Mouse (Mus musculus): ENCODE measurements around the gene Hbq1a.
"Not testable (repeated sequence)": the region's sequence is repeated elsewhere in the genome, so short reads cannot be mapped to it uniquely, and the experiment has no call there.

Gene Hbq1a

GRCm38 (mm10) chr11:32285031-32285775, 14.7 kb upstream of the Hbq1a start:
- DNase-seq (ENCODE audit: low read depth) = no peak

DNA sequence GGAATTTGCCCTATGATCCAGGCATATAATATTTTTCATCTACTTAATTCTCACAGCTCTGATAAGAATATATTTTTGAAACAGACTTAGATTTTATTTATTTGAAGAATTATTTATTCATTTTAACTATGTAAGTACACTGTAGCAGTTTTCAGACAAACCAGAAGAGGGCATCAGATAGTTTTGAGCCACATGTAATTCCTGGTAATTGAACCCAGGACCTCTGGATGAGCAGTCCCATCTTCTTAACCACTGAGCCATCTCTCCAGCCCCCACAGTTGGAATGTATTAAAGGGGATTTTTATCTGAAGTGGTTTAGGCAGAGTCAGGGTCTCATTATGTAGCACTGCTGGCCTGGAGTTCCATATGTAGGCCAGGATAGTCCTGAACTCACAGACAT, 14.0 kb upstream of the Hbq1a start:
- not testable (repeated sequence) for DNase-seq (ENCODE audit: low read depth)

DNA sequence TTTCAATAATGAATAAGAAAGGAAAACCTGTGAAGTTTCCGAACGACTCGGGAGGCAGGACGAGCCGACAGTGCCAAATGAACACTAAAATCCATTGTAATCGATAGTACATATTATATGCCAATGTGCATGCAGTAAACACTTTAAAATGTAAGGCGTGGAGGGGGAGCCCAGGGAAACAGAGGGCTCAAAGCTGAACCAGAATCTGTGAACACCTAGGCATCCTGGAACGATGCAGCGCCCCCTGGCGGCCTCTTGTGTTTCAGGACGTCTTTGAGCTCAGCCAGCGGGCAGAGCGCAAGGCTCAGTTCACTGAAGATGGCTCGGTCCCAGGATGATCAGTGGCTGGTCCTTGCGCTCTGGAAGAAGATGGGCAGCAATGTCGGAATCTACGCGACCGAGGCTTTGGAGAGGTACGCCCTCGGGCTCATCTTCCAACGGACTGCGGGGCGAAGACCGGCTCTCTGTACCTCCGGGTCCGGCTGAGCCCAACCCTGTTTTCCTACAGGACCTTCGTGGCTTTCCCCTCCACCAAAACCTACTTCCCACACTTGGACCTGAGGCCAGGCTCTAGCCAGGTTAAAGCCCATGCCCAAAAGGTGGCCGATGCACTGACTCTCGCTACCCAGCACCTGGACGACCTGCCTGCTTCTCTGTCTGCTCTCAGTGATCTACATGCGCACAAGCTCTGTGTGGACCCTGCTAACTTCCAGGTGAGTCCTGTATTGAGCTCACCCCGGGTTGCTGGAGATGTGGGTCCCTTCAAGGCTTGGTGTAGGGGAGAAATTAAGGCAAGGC, 13.0 kb upstream of the Hbq1a start, which contains the start of gene Hbq1b:
Gene Hbq1b (plus strand): TSS at position 271 of the 798 bp plus-strand sequence.
- DNase-seq (ENCODE audit: low read depth) = peak; percentile 40

GRCm38 (mm10) chr11:32287493-32287825, 12.4 kb upstream of the Hbq1a start:
- no peak for DNase-seq (ENCODE audit: low read depth)

GRCm38 (mm10) chr11:32292819-32293218, 7.0 kb upstream of the Hbq1a start:
- not testable (repeated sequence) for DNase-seq (ENCODE audit: low read depth)

- not testable (repeated sequence) for DNase-seq (ENCODE audit: low read depth)
Measured at GRCm38 (mm10) chr11:32293479-32293878, 6.4 kb upstream of the Hbq1a start.

DNA sequence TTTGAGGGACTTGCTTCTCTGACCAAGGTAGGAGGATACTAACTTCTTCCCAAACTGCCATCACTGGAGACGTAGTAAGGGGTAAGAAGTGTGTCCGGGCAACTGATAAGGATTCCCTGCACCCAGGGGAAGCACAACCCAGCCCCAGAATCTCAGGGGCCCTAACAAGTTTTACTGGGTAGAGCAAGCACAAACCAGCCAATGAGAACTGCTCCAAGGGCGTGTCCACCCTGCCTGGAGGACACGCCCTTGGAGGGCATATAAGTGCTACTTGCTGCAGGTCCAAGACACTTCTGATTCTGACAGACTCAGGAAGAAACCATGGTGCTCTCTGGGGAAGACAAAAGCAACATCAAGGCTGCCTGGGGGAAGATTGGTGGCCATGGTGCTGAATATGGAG, 3.7 kb upstream of the Hbq1a start, which contains the start of gene Hba-a2:
Gene Hba-a2 (plus strand): TSS at position 287 of the 400 bp plus-strand sequence.
- DNase-seq (ENCODE audit: low read depth) = not testable (repeated sequence)

DNA sequence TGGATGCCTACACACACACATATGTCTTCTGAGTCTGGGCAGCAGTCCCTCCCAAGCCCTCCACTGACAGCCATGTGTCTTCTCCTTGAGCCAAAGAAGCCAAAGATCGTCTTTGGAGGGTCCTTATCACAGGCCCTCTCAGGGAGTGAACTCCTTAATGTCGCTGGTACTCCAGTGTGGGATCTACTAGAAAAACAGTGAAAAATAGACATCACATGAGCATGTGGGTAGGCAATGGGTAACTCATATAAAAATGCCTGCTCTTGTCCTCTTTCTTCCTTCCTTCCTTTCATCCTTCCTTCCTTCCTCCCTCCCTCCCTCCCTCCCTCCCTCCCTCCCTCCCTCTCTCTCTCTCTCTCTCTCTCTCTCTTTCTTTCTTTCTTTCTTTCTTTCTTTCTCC, 2.5 kb upstream of the Hbq1a start:
- not testable (repeated sequence) for DNase-seq (ENCODE audit: low read depth)

DNA sequence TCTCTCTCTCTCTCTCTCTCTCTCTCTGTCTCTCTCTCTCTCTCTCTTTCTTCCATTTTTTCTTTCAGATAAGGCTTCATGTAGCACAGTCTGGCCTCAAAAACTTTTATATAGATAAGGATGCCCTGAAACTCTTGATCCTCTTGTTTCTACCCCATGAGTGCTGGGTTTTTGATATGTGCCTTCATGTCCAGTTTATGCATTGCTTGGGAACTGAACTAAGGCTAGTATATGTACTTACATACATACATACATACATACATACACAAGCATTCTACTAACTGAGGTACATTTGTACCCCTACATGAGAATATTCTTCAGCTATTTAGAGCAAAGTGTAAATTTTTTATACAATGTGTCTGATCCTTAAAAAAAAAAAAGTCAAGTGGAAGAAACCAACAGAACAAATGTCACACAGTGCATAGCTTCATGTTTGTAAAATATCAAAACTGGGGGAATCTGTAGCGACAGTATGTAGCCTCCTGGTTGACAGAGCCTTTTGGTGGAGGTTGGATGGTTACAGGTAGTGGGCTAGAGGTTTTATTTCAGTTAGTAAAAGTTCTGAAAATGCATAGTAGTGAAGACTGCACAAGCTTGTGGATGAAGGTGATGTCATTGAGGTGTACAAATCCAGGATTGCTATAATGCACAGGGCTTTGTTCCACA, 1.9 kb upstream of the Hbq1a start:
- DNase-seq (ENCODE audit: low read depth) = no peak

DNA sequence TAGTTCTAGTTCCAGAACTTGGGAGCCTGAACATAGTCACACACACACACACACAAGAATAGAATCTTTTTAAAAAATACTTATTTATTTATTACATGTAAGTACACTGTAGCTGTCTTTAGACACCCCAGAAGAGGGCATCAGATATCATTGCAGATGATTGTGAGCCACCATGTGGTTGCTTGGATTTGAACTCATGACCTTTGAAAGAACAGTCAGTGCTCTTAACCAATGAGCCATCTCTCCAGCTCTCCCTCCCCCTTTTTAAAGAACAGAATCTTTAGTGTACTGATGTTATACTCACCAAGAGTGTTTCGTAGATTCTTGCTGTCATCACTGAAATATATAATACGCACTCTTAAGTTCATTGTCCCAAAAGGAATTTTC, 1.3 kb upstream of the Hbq1a start:
- DNase-seq (ENCODE audit: low read depth) = no peak

DNA sequence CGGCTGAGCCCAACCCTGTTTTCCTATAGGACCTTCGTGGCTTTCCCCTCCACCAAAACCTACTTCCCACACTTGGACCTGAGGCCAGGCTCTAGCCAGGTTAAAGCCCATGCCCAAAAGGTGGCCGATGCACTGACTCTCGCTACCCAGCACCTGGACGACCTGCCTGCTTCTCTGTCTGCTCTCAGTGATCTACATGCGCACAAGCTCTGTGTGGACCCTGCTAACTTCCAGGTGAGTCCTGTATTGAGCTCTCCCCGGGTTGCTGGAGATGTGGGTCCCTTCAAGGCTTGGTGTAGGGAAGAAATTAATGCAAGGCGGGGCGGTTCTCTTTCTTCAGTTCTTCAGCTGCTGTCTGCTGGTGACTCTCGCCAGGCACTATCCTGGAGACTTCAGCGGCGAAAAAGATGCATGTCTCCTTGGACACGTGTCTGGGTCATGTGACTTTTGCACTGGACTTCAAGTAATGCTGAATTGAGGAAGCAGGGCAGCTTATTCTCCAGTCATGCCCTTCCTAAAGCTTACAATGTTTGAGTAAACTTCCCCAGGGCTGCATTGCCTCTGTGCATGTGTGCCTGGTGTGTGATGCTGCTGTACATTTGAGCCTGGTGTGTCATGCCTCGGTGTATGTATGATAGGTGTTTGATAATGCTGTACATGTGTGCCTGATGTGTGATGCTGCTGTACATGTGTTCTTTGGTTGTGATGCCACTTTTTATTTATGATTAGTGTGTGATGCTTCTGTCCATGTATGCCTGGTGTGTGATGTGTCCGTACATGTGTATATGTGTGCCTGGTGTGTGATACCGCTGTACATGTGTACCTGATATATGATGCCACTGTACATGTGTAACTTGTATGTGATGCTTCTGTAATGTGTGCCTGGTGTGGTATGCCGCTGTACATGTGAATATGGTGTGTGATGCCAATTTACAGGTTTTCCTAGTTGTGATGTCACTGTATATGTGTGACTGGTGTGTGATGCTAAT, 704 bp downstream of the Hbq1a start:
- DNase-seq (ENCODE audit: low read depth) = no peak

GRCm38 (mm10) chr11:32301506-32301905, 1.6 kb downstream of the Hbq1a start:
- DNase-seq (ENCODE audit: low read depth) = no peak

DNA sequence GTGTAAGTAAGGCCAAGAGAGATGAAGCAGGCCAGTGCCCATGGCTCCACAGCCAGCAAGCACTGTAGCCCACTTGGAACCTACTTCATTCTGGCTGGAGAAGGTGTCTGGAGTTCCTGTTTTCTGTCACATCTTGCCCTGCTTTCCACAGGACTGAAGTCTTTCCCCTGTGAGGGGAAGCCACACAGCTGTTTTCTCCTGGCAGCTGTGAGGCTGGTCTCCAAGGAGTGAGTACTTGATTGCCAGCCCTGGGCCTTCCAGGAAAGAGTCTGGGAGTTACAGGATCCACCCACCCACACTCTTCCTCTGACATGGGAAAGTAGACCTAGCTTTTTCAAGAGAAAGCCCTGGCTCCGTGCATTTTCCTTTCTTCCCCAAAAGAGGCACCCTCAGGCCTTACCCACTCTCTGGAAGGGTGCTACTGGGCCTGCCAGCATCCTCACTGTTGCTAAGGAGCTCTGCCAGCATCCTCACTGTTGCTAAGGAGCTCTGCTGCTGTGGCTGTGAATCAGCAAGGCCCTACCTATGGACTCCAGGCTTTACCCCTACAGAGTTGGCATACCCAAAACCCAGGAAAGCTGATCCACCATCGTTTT, 3.1 kb downstream of the Hbq1a start:
- no peak for DNase-seq (ENCODE audit: low read depth)

DNA sequence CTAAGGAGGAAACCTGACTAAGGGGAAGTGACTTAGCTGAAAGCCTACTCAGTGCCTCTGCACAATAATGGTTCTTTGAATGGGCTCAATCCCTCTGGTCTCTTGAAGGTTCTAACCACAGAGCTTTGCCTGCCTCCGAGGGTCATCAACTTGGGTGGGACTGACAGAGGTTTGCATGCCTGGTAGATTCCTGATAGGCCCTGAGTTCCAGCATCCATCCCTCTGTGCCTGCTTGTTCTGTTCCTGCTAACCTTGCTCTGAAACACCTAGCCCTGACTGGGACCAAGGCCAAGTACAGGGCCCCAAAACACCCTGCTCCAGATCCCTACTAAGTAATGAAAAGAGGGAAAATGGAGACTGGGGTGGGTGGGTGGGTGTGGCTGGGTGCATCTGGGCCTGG, 3.6 kb downstream of the Hbq1a start:
- no peak for DNase-seq (ENCODE audit: low read depth)

DNA sequence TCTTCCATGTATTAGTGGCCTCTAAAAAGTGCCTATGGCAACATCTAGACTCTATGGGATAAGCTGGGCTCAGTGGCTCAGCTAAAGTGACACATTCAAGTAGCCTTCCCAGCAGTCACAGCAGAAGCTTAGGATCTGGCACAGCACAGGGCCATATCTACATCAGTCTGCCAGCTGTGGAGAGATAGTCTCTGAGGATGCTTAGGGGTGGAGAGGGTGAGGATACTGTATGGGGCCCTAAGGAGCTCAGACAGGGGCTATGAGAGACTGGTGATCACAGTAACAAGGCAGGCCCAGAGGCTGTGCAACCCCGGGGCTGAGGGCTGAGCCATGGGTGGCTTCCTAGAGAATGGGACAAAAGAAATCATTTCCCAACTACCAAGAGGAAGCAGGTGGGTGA, 7.1 kb downstream of the Hbq1a start:
- no peak for DNase-seq (ENCODE audit: low read depth)

- DNase-seq (ENCODE audit: low read depth) = no peak
Measured at GRCm38 (mm10) chr11:32309446-32309845, 9.6 kb downstream of the Hbq1a start.

- DNase-seq (ENCODE audit: low read depth) = no peak
Measured at GRCm38 (mm10) chr11:32309928-32310327, 10.1 kb downstream of the Hbq1a start.

GRCm38 (mm10) chr11:32316009-32316408, 16.1 kb downstream of the Hbq1a start:
- no peak for DNase-seq (ENCODE audit: low read depth)

DNA sequence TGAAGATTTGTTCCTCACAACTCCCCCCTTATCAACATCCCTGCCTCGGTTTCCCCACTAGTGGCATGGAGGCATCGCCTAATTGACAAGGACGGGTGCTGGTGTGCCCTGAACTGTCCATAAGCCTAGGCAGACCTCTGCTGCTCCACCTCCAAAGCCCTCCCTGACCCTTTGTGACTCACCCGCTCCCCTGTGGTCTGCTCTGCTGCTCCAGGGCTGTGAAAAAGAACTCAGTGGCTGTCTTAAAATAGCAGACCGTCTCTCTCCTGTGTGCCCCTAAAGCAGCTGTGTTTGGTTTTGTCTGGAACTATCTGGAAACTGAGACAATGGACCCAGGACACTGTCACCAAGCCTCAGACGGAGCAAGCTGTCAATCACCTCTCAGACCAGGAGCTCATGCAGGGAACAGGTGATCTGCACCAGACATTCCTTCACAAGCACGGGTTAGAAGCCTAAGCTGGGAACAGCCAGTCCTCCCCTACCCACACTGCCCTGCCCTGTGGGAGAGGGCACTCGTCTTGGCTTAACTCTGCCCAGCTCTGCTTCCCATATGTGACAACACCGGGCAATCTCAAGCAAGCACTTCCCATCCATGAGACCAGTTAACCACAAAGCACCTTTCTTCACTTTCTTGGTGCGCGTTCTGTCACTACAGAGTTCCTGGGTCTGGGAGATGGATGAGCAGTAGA, 20.8 kb downstream of the Hbq1a start:
- DNase-seq (ENCODE audit: low read depth) = no peak

GRCm38 (mm10) chr11:32321196-32321565, 21.3 kb downstream of the Hbq1a start:
- DNase-seq (ENCODE audit: low read depth) = peak; percentile 72

GRCm38 (mm10) chr11:32324609-32325008, 24.7 kb downstream of the Hbq1a start:
- DNase-seq (ENCODE audit: low read depth) = peak; percentile 75
